ENCODE assay signal across 21 mouse cellular contexts in genomic region chr5:35029303-35029702, GRCm38 (mm10). TPM values are rescaled to one million over a fixed set of nuclear protein-coding genes. Genes with fewer than 3 reads are reported as not detected.
"Had no signal": no experiment of that assay in that cellular context is flagged by ENCODE, and none has a peak within 500 bp of the region (broad histone marks: within the 10 kb centered on the region; RNA-seq: fewer than 3 reads in every experiment).

No protein-coding gene starts in this region.

- H3K4me3 ChIP-seq: kidney, embryonic 15.5 days; limb, embryonic 10.5 days; limb, embryonic 13.5 days; liver, embryonic 15.5 days; midbrain, embryonic 12.5 days; midbrain, embryonic 15.5 days; neural tube, embryonic 12.5 days; neural tube, embryonic 15.5 days; stomach, embryonic 15.5 days had no signal

- H3K27me3 ChIP-seq: kidney, embryonic 15.5 days; limb, embryonic 13.5 days; liver, embryonic 15.5 days; midbrain, embryonic 12.5 days; midbrain, embryonic 15.5 days; neural tube, embryonic 12.5 days; neural tube, embryonic 15.5 days; stomach, embryonic 15.5 days had no signal

- H3K4me1 ChIP-seq: kidney, embryonic 15.5 days; limb, embryonic 10.5 days; limb, embryonic 13.5 days; midbrain, embryonic 12.5 days; midbrain, embryonic 15.5 days; neural tube, embryonic 12.5 days; neural tube, embryonic 15.5 days; stomach, embryonic 15.5 days had no signal

- ATAC-seq: lung, postnatal 0 days; midbrain, embryonic 15.5 days had no signal

- H3K4me2 ChIP-seq: kidney, embryonic 15.5 days; limb, embryonic 13.5 days; liver, embryonic 15.5 days; lung, embryonic 14.5 days; midbrain, embryonic 12.5 days; midbrain, embryonic 15.5 days; neural tube, embryonic 12.5 days; neural tube, embryonic 15.5 days; stomach, embryonic 15.5 days had no signal

- DNase-seq: kidney, adult 8-10 months; kidney, postnatal 10 days; kidney, postnatal 36 days; liver; lung, embryonic 14.5 days; right cerebral cortex, adult 18-20 months; right cerebral cortex, postnatal 14 days; right cerebral cortex, postnatal 4 days; thymus, postnatal 25 days had no signal

- H3K9ac ChIP-seq: kidney, embryonic 15.5 days; limb, embryonic 13.5 days; liver, embryonic 15.5 days; lung, embryonic 14.5 days; midbrain, embryonic 12.5 days; midbrain, embryonic 15.5 days; neural tube, embryonic 12.5 days; neural tube, embryonic 15.5 days; stomach, embryonic 15.5 days had no signal

- H3K27ac ChIP-seq: kidney, embryonic 15.5 days; limb, embryonic 10.5 days; limb, embryonic 13.5 days; liver, embryonic 15.5 days; macrophage; midbrain, embryonic 12.5 days; midbrain, embryonic 15.5 days; neural tube, embryonic 12.5 days; neural tube, embryonic 15.5 days; stomach, embryonic 15.5 days had no signal

- H3K9me3 ChIP-seq: kidney, embryonic 15.5 days; limb, embryonic 10.5 days; limb, embryonic 13.5 days; liver, embryonic 15.5 days; midbrain, embryonic 12.5 days; midbrain, embryonic 15.5 days; neural tube, embryonic 12.5 days; neural tube, embryonic 15.5 days; stomach, embryonic 15.5 days had no signal

RNA-seq across cellular contexts. Expression of gene Hgfac, which starts 12.0 kb away (rescaled TPM):
- polyA plus RNA-seq: macrophage had no signal

RNA-seq across cellular contexts. Expression of gene Dok7, which starts 27.3 kb away (rescaled TPM):
- total RNA-seq: megakaryocyte, adult 5-6 weeks had no signal
